Mouse (Mus musculus): Measurements from ENCODE around the gene Vkorc1.

The Vkorc1 gene

GRCm38 (mm10) chr7:127918203-127918602, 22.8 kb upstream of the Vkorc1 start:
- CTCF ChIA-PET = no interaction called here

- CTCF ChIA-PET = interaction anchor here (0.6 kb wide), 1 partner anchor 11 kb away, joined by 3 read pairs; no protein-coding TSS in a partner anchor
These were observed 19.9 kb upstream of the Vkorc1 start for GRCm38 (mm10) chr7:127915293-127915692.

GRCm38 (mm10) chr7:127912938-127913337, 17.5 kb upstream of the Vkorc1 start:
- CTCF ChIA-PET = interaction anchor here (0.7 to 0.8 kb wide), 3 partner anchors 9 to 426 kb away, joined by 3 to 12 read pairs (median 7); partner anchors contain the start of gene Hsd3b7

GRCm38 (mm10) chr7:127912190-127912871, 16.9 kb upstream of the Vkorc1 start, which contains the start of gene Kat8:
Gene Kat8, plus strand, starts transcription at chr7:127912516.
- CTCF ChIA-PET = interaction anchor here (0.7 to 0.8 kb wide), 2 partner anchors 9 to 112 kb away, joined by 3 to 12 read pairs; partner anchors contain the start of gene Hsd3b7

GRCm38 (mm10) chr7:127908656-127909055, 13.2 kb upstream of the Vkorc1 start:
- CTCF ChIA-PET = interaction anchor here (0.6 kb wide), 1 partner anchor 743 kb away, joined by 4 read pairs; no protein-coding TSS in a partner anchor

- CTCF ChIA-PET = no interaction called here
These were observed 12.5 kb upstream of the Vkorc1 start for GRCm38 (mm10) chr7:127907939-127908338.

DNA sequence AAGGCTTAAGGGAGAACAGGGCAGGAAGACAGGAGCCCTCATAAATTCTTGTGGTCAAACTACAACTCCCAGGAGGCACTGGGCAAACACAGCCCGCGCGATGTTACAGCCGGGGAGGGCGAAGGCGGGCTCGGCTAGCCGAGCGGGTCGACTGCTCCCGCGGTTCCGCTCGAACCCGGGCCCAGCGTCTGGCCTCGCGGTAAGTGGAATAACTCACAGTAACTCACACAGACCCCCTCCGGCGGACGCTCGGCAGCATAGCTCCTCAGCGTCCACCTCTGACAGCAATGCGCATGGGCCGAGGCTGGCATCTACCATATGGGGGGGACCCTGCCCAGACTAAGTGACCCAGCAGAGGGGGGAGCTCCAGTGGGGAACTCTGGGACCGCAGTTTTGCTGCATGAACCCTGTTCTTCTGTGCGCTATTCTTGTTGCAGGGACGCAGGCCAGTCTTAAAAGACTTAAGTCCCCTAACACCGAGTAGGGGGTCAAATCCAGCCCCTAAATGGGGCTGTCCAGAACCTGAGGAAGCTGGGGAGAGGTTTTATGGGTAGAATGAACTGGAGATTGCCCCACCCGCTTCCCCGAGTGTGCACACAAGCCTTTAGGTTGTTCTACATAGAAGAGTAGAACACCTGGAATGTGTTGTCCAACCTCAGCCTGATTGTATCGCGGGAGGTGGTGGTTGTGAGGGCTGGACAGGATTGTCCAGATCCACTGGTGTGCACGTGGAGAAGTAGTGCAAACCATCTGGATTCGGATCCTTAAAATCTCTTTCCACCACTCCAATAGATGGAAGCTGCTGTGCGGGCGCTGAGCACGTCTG, 8.8 kb upstream of the Vkorc1 start, which contains the start of gene Bckdk:
Gene Bckdk, plus strand, starts transcription at position 112 of the 826 bp plus-strand sequence.
- CTCF ChIA-PET = interaction anchor here (0.6 to 1.7 kb wide), 4 partner anchors 8 to 88 kb away, joined by 3 to 5 read pairs (median 3); partner anchors contain the start of gene Kat8

- CTCF ChIA-PET = interaction anchor here (0.6 kb wide), 1 partner anchor 1703 kb away, joined by 4 read pairs; no protein-coding TSS in a partner anchor
These were observed 6.4 kb upstream of the Vkorc1 start for GRCm38 (mm10) chr7:127901772-127902171.

- CTCF ChIA-PET = no interaction called here
These were observed 4.6 kb upstream of the Vkorc1 start for GRCm38 (mm10) chr7:127899997-127900396.

GRCm38 (mm10) chr7:127898179-127898956, 3.0 kb upstream of the Vkorc1 start:
- CTCF ChIA-PET = no interaction called here

GRCm38 (mm10) chr7:127897542-127897941, 2.1 kb upstream of the Vkorc1 start:
- CTCF ChIA-PET = no interaction called here

DNA sequence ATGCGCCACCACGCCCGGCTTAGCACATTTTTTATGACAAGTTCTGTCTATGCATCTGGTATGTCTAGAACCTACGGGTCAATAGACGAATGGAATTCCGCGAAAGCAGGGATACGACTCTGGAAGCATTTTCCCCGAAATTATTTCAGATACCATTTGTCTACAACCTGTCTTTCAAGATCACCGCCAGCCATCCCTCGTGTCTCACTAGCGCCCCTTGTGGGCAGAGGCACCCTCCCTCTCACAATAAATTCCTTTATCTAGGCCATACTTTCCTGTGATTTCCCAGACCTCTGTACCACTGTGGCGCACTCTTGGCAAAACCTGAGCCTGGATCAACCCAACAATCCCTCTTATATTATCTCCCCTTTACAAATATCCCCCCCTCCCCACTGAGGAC, 967 bp upstream of the Vkorc1 start:
- CTCF ChIA-PET = interaction anchor here (0.7 to 0.8 kb wide), 2 partner anchors 16 to 95 kb away, joined by 3 to 7 read pairs; no protein-coding TSS in a partner anchor

DNA sequence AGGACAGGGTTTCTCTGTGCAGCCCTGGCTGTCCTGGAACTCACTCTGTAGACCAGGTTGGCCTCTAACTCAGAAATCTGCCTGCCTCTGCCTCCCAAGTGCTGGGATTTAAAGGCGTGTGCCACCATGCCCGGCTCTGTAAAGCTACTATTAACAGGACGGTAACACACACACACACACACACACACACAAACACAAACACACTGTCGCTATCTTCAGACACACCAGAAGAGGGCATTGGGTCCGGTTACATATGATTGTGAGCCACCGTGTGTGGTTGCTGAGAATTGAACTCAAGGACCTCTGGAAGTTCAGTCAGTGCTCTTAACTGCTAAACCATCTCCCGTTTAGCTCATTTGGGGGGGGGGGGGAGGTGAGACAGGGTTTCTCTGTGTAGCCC, 474 bp upstream of the Vkorc1 start:
- CTCF ChIA-PET = interaction anchor here (0.6 to 1.1 kb wide), 6 partner anchors 22 to 1146 kb away, joined by 4 to 9 read pairs (median 6); no protein-coding TSS in a partner anchor

- CTCF ChIA-PET = interaction anchor here (0.5 kb wide), 1 partner anchor 72 kb away, joined by 4 read pairs; no protein-coding TSS in a partner anchor
These were observed 937 bp downstream of the Vkorc1 start for GRCm38 (mm10) chr7:127894480-127894879.

- CTCF ChIA-PET = no interaction called here
These were observed 4.6 kb downstream of the Vkorc1 start, which contains the start of gene Prss53 for GRCm38 (mm10) chr7:127890798-127891197. Gene Prss53, minus strand, starts transcription at chr7:127890970.

DNA sequence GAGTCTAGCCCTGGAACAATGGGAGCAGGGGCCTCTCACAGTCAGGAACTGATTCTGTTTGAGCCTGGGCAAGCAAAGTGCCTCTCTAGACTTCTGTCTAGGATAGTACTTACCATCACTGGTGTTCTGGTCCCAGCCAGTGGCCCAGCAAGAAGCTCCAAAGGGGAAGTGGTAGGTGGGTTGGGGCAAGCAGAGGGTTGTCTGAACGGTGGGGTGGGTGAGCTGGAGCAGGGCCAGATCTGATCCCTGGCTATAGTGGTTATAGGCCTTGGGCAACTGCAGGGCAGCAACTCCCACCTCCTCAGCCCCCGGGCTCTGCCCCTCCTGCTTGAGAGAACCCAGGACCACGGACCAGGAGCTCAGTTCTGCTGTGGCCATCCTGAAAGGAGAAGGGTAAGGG, 6.6 kb downstream of the Vkorc1 start:
- CTCF ChIA-PET = no interaction called here

DNA sequence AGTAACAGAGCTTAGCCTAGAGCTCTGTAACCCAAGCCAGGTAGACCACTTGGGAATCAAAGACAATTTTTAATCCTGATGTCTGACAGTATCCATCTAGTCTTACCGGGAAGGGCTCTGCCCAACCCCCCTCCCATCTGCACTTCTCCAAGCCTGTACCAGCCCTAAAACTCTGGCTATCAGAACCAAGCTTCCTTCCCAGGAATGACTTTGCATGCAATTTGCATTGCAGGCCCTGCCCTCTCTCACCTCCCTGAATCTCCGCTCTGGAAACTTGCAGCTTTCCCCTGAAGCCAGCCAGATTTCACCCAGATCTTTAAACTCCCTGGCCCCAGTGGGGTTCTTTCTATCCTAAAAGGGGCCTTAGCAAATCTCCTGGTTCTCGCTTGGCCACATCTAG, 7.6 kb downstream of the Vkorc1 start:
- CTCF ChIA-PET = no interaction called here

- CTCF ChIA-PET = no interaction called here
These were observed 8.2 kb downstream of the Vkorc1 start for GRCm38 (mm10) chr7:127887191-127887590.

- CTCF ChIA-PET = no interaction called here
These were observed 8.9 kb downstream of the Vkorc1 start for GRCm38 (mm10) chr7:127886551-127886950.

DNA sequence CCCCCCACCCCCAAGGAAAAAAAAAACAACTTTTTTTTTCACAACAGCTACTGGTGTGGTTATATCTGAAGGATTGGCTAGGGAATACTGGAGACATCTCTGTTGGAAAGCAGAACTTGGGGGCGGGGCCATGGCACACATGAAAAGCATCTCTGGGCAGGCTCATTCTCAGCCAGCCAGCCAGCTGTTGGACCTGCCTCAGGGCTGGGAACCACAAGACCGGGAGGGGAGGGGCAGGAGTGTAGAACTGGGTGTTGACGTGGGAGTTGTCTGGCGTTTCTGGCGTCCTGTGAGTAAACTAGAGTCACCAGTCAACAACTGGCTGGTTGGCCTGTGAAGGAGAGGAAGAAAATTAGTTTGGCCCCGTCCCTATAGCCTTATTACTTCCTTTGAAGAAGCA, 9.5 kb downstream of the Vkorc1 start:
- CTCF ChIA-PET = interaction anchor here (0.6 kb wide), 1 partner anchor 15 kb away, joined by 5 read pairs; no protein-coding TSS in a partner anchor

GRCm38 (mm10) chr7:127880431-127880830, 15.0 kb downstream of the Vkorc1 start:
- CTCF ChIA-PET = interaction anchor here (0.5 to 1.4 kb wide), 2 partner anchors 16 to 24 kb away, joined by 5 to 7 read pairs; partner anchors contain the start of gene Bckdk
